Mouse (Mus musculus) right cerebral cortex, postnatal 4 days (tissue): Measurements from ENCODE around the gene Frmd5.

ENCODE experiments used
- DNase-seq: peaks from one replicate; pipeline ENCODE4 v3.0.0-alpha.2; 2022

Frmd5 gene

DNA sequence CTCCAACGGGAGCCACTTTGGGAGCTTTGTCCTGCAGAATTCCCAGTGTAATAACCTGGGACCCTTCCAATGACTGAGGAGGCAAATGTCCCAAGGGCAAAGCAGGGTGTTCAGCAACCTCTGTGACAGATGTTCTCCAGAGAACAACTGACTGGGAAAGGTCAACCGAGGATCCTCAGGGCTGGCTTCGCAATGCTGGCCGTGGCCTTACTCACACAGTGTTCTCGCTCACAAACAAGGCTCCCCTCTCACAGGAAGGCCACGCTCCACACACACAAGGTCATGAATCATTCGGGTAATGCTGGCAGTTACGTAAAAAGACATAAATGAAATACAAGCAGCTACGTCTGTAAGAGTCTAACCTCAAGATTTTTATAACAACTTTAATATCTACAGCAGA is 46.2 kb downstream of the Frmd5 start:
- no peak for DNase-seq

DNA sequence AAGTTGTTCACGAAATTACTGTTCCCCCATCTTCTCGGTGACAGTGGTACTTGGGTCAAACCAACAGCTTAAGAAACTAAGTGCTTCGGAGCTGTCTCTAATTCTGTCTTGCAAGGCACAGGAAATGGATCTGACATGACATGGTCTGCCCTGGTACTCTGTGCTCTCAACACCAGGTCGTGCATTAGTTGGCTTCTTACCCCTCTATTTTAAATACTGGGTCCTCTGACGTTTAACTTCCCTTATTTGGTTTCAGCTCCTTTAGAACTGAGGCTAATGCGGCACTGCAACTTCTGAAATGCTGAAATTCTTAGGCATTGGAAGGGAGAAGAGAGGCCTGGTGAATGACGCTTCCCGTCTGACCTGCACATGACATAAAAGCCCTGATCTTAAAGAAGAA is 48.6 kb downstream of the Frmd5 start:
- DNase-seq, result no peak

DNA sequence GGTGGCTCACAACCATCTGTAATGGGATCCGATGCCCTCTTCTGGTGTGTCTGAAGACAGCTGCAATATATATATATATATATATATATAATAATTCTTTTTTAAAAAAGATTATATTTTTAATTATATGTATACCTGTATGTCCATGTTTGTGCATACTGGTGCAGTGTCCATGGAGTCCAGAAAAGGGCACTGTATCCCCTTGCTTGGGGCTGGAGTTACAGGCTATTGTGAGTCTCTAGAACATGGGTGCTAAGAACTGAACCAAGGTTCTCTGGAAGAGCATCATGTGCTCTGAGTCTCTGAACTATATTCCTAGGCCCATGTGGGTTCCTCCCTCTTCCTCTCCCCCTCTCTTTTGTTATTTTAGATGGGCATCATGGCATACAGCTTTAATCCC is 50.6 kb downstream of the Frmd5 start:
- no peak for DNase-seq

DNA sequence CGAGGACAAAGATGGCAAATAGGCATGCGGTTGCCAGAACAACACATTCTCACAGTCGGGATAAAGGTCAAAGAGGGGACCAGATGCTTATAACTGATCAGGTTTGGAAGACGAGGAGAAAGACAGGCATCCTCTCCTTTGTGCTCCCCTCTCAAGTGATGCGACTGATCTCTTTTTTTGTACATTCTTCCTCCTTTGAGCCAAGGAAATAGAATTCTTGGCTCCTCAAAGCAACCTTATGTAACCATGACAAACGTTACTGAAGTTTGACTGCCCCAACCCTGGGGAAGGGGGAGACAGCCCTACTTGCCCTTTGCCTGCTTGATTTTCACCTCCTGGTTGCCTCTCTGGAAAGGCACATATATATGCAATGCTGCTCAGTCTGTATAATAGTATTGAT is 51.8 kb downstream of the Frmd5 start:
- DNase-seq, result no peak

DNA sequence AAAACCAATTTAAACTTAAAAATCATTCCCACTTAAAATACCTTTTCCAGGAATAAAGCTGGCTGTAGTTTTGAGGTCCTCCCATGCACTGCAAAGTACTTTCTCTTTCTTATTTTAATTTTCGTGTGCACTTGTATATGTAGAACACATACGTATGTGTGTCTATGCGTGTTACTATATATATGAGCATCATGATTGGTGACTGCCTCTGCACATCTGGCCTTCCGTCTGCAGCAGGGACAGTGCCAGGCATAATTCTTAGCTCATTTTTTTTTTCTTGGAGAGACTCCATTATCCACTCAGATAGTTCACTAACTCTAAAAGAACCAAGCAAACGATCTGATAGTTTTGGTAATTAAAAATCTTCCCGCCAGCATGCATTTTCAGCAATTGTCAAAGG is 56.8 kb downstream of the Frmd5 start:
- no peak for DNase-seq

DNA sequence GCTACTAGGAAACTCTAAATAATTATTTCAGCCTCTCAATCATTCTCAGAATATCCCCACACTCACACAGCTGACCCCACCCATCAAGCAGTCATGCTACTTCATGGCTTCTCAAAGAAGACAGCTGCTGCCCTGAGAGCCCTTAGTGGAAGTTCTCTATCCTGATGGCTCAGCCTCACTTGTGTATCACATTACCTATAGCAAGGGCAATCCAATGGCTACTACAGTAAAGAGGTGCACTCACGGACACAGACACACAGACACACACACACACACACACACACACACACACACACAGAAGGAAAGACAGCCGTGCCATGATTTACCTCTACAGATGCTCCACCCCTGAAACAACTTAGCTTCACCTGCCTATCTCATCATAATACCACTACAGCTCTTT is 65.7 kb downstream of the Frmd5 start:
- no peak for DNase-seq

DNA sequence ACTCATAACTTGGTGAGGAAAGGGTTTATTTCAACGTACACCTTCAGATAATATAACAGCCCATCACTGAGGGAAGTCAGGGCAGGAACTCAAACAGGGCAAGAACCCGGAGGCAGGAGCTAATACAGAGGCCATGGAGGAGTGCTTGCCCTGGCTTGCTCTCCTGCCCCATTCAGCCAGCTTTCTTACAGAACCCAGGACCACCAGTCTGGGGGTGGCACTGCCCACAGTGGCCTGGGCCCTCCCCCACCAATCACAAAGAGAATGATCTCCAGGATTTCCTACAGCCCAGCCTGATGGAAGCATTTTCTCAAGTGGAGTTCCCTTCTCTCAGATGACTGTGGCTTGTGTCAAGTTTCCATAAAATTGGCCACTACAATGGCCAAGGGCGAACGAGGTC is 67.5 kb downstream of the Frmd5 start:
- DNase-seq, result no peak

DNA sequence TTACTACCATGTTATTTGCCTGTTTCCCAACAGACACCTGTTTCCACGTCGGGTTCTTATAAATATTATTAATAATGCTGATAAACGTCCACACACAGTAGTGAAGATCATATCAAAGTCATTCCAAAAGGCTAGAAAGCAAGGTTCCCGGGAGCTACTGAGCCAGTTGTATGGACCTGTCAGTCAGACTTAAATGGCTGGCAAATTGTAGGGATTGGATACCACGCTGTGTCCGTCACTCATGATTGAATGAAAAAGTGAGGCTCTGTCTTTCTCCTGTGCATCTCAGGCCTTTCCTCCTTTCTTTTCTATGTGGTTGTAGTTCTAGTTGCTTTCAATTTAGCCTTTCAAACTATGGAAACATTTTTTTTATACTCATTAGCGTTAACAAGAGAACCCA is 73.5 kb downstream of the Frmd5 start:
- no peak for DNase-seq

DNA sequence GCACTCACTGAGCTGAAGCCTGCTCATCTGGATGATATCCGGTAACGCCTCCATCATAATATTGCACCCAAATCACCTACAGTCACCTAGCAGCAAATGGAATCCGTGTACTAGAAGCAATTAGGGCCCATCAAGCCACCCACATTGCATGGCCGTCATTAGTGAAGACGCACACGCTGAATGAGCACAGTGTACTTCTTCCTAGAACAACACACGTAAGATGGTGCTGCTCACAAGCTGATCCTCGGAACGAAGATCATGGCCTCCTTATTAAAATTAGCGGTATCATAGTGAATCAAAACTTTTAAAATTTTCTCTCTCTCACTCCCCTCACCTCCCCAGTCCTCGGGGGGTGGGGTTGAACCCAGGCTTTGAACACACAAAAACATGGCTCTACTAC is 76.4 kb downstream of the Frmd5 start:
- DNase-seq, result no peak

DNA sequence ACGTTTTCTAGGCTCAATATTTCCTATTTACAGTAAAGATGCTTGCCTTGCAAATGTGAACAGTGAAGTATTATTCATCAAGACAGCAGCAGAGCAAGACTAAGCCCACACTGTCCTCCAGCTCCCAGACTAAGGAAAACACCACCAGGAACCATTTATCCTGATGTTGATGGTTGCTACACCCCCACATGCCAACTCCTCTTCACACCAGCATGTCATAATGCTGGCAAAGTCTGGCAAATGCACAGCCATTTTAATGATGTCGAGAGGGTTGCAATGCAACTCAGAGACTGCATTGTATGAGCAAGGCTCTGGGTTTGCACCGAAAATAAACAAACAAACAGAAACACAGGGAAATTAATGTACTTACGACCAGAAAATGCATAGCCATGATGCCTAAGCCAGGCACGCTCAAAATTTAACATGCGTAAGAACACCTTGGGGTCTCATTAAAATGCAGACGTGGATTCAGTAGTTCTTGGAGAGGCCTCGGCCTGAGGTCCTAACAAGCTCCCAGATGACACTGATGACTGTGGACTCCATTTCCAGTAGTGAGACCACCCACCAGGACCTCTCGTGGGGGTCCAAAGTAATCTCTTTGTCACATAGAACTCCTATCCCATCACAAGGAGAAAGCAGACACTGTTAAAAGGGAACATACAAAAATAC is 77.8 kb downstream of the Frmd5 start:
- no peak for DNase-seq

DNA sequence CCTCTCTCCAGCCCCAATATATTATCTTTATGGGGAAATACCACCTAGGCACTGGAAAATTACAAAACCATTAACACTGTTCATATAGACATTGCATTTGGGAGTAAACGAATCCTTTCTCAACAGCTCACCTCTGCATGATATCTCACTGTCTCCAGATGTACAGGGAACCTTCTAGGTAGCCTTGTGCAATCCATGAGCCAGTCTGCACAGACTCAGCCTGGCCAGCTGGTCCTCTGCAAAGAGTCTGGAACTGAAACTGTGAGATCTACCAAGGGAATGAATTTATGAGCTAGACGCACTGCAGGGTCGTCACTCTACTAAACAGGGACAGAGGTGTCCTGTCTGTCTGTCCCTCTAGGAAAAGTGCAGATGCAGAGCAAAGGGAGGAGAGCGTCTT is 82.0 kb downstream of the Frmd5 start:
- DNase-seq, result no peak

DNA sequence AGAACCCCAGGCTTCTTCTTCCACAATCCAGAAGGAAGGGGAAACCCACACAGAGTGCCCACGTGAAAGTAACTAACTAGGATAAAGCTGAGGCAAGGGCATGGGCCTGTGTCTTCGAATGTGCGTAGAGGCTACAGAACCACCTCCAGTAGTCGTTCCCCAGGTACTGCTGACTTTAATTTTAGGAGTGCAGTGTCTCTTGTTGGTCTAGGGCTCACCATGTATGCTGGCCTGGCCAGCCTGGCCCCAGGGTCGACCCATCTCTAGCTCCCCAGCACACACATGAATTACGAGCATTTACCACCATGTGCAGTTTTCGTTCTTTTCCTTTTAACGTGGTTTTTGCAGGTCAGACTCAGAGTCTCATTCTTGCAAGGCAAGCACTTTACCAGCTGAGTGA is 83.1 kb downstream of the Frmd5 start:
- no peak for DNase-seq

DNA sequence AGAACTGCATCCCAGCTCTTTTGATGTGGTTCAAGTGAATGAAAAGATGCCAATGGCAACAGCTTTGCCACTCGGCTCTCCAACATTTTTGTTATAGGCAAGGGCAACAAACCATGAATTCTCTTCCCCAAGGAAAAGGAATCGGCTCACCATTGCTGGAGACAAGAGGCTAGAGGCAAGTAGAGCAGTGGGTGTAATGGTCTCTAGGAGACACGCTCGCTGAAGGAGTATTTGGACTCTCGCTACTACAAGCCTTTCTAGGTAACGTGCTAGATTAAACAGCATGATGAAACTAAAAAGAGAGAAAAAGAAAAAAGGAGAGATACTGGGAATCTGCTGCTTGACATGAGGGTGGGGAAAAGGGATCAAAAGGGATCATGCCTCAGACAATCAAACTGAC is 87.9 kb downstream of the Frmd5 start:
- DNase-seq, result no peak

DNA sequence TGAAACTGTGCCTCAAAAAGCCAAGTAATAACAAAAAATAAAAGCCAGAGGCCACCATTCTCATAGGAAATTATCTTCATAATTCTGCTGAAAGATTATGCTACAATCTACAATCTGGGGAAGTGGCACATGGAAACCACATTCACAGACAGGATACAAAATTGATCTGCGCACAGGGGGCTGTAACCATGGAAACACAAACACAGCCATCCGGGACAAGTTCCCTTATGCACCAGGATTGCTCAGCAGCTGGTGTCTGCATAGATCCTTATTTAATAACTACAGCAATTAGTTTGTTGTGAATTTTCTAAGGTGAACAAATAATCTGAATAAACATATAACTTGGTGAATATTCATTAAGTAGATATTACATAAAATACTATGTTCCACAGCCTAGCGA is 89.8 kb downstream of the Frmd5 start:
- no peak for DNase-seq

DNA sequence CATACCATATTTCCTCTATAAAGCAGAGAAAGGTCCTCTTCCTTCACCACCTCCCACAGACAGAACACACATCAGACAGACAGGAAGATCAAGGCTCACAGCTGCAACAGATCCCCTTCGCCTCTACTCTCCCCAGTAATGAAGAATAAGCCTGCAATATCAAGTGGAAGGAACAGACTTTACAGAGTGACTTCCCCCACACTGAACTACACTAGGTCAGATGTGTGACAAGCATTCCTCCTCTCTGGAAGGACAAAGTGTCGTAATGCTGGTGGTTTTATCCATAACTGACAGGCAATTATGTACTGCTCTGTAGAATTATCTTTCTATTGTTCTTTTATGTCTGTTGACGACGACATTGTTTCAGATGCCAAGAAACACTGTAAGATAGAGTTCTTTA is 93.3 kb downstream of the Frmd5 start:
- no peak for DNase-seq

DNA sequence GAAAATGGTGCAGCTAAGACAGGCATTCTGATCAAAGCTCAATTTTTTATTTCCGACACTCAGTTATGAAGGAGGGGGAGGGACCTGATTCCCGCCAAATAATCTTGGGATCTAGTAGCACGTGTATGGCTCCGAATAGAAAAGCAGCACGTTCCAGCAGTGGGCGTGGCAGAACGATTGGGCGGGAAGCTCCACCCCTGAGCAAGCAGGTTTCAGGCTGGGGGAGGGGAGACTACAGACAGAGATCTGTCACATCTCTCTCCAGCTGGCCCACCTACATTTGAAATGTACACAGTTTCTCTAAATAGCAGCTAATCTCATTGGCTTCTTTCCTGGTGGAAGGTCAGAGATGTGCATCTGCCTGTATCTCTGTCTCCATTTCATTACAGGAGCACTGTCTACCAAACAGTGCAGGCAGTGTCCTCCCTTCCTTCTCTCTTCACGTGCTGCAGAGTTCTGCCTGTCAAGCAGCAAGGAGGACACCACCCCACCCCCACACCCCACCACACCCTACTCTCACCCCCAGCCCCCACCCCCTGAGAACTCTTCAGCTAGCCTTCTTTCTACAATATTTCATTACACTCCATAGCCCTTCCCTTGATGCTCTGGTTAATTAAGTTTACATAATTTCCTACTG is 95.0 kb downstream of the Frmd5 start:
- no peak for DNase-seq

DNA sequence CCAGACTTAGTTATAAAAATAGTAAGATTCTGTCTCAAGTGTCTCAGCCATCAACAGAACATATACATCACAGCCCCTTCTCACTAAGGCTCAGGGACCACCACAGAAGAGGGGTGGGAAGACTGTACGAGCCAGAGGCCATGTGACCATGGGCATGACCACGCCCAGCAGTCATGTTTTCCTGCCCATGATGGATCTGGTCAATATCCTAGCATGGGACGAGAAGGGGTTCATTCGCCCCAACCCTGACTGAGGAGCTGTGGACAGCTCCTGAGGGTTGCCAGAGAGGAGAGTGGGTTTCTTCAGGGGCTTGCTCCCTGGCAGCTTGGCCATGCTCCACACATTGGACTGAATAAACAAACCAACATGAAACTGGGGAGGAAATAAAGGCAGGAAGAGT is 97.8 kb downstream of the Frmd5 start:
- no peak for DNase-seq

DNA sequence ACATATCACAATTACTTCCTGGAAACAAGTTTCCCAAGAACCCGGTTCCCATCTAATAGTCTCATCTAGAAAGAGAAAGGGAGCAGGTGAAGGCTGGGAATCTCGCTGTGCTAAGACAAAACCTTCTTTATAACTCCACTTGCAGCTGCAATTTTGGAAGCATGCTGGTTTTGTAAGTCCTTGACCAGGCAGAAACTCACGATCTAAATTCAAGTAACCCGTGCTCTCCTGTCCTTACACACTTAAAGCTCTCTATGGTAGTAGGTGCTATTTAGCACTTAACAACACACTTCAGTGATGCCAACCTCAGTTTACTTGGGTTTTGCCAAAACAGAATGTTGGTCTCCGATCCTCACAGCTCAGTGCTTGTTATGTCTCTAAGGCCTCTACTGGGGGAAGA is 99.4 kb downstream of the Frmd5 start:
- DNase-seq, result no peak

DNA sequence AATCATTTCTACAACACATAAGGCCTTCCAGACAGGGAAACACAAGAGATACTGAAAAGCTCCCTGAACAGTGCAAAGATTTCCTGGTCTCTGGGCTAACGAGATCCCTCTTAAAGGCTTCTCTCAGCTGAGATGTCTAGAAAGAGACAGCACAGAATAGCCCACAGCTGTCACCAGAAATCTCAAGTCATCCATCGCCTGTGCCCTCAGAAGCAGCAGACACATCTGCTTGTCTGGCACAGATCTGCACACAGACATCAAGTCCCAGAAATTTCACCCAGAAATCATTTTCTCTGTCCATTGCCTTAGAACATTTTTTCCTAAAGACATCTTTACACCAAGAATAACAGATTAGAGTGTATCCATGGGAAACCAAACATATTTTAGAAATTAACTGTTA is 101.1 kb downstream of the Frmd5 start:
- DNase-seq, result no peak

DNA sequence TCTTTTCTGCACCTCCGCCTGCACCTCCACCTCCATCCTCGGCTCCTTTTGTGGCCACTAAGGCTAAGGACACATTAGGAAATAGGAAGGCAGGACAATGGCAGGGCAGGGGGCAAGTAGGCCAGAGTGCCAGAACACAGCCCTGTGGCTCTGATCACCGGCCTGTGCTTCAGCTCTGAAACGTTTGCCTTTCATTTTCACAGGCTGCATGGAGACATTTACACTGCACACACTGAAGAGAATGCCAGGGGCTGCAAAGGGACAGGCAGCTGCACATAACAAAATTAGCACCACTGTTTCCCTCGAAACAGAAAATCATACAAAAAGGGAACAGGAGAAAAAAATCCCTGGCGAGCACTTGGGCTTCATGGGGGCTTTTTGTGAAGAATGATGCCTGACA is 107.6 kb downstream of the Frmd5 start:
- DNase-seq, result no peak

DNA sequence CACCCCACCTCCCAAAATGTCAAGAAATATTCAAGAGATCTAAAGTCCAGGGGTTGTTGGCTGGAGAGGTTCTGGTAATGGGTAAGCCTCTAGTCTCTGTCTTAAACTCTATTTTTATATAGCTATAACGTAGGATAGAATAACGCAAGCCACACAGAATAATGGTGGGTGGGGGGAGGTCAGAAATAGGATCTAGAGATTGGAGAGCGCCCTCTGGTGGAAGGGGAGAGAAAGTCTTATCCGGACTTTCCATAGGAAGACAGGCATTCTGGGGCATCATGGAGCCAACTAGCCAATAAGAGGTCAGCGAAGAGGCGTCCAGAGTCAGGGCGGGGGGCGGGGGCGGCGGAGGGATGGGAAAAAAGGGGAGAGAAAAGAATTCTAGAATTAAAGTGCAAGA is 111.5 kb downstream of the Frmd5 start:
- DNase-seq, result no peak

DNA sequence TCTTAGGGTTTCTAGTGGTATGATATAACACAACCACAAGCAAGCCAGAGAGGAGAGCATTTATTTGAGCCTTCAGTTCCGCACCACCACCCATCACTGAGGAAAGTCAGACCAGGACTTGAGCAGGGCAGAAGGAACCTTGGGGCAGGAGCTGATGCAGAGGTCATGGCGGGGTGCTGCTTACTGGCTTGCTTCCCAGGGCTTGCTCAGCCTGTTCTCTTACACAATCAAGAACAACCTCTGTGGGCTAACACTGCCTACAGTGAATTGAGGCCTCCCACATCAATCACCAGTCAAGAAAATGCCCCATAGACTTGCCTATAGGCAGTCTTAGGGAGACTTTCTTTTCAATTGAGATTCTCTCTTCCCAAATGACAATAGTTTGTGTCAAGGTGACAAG is 118.8 kb downstream of the Frmd5 start:
- DNase-seq, result no peak

DNA sequence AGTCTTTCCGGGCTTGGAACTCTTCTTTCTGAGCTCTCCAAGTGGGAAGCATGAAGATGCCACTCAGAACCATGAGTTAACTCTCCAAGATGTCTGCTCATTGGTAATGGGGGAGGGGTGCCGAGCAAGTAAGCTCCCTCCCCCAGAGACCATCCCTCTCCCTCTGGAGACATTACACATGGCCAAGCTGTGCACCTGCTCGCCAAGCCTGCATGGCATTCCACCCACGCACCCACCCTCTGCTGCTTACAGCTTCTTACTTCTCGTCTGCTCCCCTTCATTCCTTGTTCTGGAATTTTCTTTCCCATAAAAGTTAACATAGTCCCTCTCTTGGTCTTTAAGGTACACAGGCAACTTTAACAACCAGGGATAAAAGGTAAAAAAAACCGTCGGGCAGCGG is 123.3 kb downstream of the Frmd5 start:
- DNase-seq, result no peak

DNA sequence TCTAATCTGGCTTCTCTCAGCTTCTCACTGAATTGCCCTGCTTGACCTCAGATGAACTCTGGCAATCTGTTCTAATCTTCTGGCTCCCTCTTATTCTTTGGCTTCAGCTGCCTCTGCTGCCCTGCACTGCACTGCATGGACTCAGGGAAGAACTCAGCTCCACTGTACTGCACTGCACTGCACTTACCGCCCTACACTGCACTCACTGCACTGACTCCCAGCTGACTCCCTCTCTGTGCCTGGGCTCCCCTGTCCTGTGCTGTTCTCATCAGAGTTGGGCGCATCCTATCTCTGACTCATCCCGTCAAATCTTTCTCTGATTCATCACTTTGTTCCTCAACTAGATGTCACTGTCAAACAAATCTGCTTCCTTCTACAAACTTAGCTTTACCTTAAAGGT is 124.5 kb downstream of the Frmd5 start:
- DNase-seq, result no peak

DNA sequence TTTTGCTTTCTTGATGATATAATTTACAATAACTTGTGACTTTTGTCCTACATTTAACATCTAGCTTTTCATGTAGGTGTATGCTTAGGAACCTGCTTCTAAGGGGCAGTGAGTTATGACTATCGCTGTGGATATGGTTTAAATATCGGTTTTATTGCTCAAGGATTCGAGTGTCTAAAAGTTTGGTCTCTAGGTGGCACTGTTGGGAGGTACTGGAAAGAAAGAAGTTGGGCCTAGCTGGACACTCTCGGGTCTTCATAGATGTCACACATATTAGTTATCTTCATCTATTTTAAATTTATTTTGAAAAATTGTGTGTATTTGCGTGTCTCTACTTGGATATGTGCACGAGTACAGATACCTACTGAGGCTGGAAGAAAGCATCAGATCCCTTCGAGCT is 127.2 kb downstream of the Frmd5 start:
- DNase-seq, result no peak

DNA sequence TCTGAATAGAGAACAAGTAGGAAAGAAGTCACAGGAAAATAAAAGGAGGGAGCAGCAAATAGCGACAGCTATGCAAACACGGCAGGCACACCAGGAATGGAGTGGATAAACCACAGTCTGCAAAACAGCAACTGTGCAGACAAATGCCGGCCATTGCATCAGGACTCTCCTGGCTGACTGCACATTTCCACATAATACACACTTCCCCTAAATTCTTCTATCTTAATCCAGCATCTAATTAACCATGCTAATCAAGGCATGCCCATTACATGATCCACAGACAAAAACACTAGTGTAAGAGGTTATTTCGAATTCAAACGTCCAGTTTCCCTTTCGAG is 129.3 kb downstream of the Frmd5 start:
- DNase-seq, result no peak
